Mouse (Mus musculus) forebrain, embryonic 11.5 days (tissue): ENCODE results near the gene Zfp169. TPM values are rescaled to one million over a fixed set of nuclear protein-coding genes. Genes with fewer than 3 reads are reported as not detected.

ENCODE experiments used
- ATAC-seq: fragments of 200-750 bp; cut with Nextera tagmentation; replicated peaks from 2 replicates; pipeline ENCODE4 v1.8.0; 2017; ENCODE audit warnings: moderate TSS enrichment; ENCODE audit not compliant: low FRiP score
- DNase-seq: peaks from one replicate; pipeline ENCODE4 v3.0.0-alpha.2; 2017; ENCODE audit warnings: low spot score
- H3K27ac ChIP-seq: fragments of 300-500 bp; sonication (generic); 2 replicates; pipeline ENCODE4 v1.5.1; 2014; ENCODE audit warnings: low read depth, low read length
- H3K27me3 ChIP-seq: fragments of 300-500 bp; sonication (generic); 2 replicates; pipeline ENCODE4 v1.6.1; 2014; ENCODE audit warnings: mild to moderate bottlenecking, low read length, mixed read lengths; ENCODE audit not compliant: control insufficient read depth, insufficient read depth
- H3K36me3 ChIP-seq: fragments of 300-500 bp; sonication (generic); 2 replicates; pipeline ENCODE4 v1.6.1; 2014; ENCODE audit warnings: mild to moderate bottlenecking, low read length, moderate library complexity, mixed read lengths; ENCODE audit not compliant: control insufficient read depth, insufficient read depth
- H3K4me1 ChIP-seq: fragments of 300-500 bp; sonication (generic); replicated peaks from 2 replicates; pipeline ENCODE4 v1.6.1; 2014; ENCODE audit warnings: low read length, mixed read lengths; ENCODE audit not compliant: control insufficient read depth, insufficient read depth
- H3K4me2 ChIP-seq: fragments of 300-500 bp; sonication (generic); 2 replicates; pipeline ENCODE4 v1.6.1; 2014; ENCODE audit warnings: low read depth, mild to moderate bottlenecking, low read length, moderate library complexity, mixed read lengths; ENCODE audit not compliant: severe bottlenecking
- H3K4me3 ChIP-seq: fragments of 300-500 bp; sonication (generic); 2 replicates; pipeline ENCODE4 v1.5.1; 2014; ENCODE audit warnings: low read depth, low read length
- H3K9ac ChIP-seq: fragments of 300-500 bp; sonication (generic); 2 replicates; pipeline ENCODE4 v1.6.1; 2014; ENCODE audit warnings: low read length
- H3K9me3 ChIP-seq: fragments of 300-500 bp; sonication (generic); 2 replicates; pipeline ENCODE4 v1.6.1; 2016; ENCODE audit warnings: low read length, mixed read lengths; ENCODE audit not compliant: control insufficient read depth
- WGBS: fragments of 180-500 bp; shearing (Covaris S2); extraction: QIAGEN DNeasy Blood & Tissue Kit; methylation state at CpG from one replicate; pipeline ENCODE4 v1.1.7; 2014; 5-methylcytosine and 5-hydroxymethylcytosine counted together
- polyA plus RNA-seq: library from polyadenylated mRNA; unstranded; fragments of >200 nt; fragmentation: Nextera tagmentation; extraction: Ambion mirVana; gene quantifications from 2 replicates; pipeline ENCODE4 v1.2.1, GENCODE M21; 2014

Zfp169 gene
- polyA plus RNA-seq: 8.0 and 8.9 TPM in 2 replicates

- ATAC-seq: peak; percentile 97
- Histone ChIP-seq H3K9ac (peak within 1 kb of the TSS; percentile 79), H3K27ac (no peak within 1 kb of the TSS), H3K36me3 (no peaks in the 10 kb centered on the region), H3K4me2 (peak within 1 kb of the TSS; percentile 62), H3K4me1 (no peaks in the 10 kb centered on the region; the same call in 1 of the 2 replicates), H3K27me3 (no peaks in the 10 kb centered on the region), H3K4me3 (peak within 1 kb of the TSS; percentile 72), H3K9me3 (no peaks in the 10 kb centered on the region)
- 2% methylated on average over 34 of the region's 34 CpGs for WGBS
- DNase-seq: peak; percentile 90
Observed at GRCm38 (mm10) chr13:48513003-48513929, at the start of gene Zfp169, which contains the start of gene A830005F24Rik. Gene Zfp169 (minus strand): TSS chr13:48513451. Gene A830005F24Rik (plus strand): TSS chr13:48513570.

- Histone ChIP-seq H3K9ac (no peak overlapping the region), H3K4me2 (no peak overlapping the region), H3K27me3 (no peaks in the 10 kb centered on the region), H3K4me3 (no peak overlapping the region), H3K9me3 (no peaks in the 10 kb centered on the region), H3K36me3 (no peaks in the 10 kb centered on the region), H3K27ac (no peak overlapping the region), H3K4me1 (peaks cover 2% of the 10 kb centered on the region; the same call in 1 of the 2 replicates)
- ATAC-seq (no peak), DNase-seq (no peak)
- 90% methylated on average over 5 of the region's 5 CpGs for WGBS
Observed at GRCm38 (mm10) chr13:48562336-48562735, 49.1 kb upstream of the Zfp169 start.

GRCm38 (mm10) chr13:48561481-48561880 is 48.2 kb upstream of the Zfp169 start:
- no peak overlapping the region for H3K9ac ChIP-seq
- ATAC-seq (no peak), DNase-seq (no peak)
- H3K9me3 ChIP-seq: no peaks in the 10 kb centered on the region
- no peak overlapping the region for H3K4me3 ChIP-seq
- H3K27ac ChIP-seq: no peak overlapping the region
- 95% methylated on average over 2 of the region's 2 CpGs for WGBS
- H3K36me3 ChIP-seq: no peaks in the 10 kb centered on the region
- no peaks in the 10 kb centered on the region for H3K27me3 ChIP-seq
- H3K4me2 ChIP-seq: no peak overlapping the region
- H3K4me1 ChIP-seq: peaks cover 2% of the 10 kb centered on the region; the same call in 1 of the 2 replicates

- no peak overlapping the region for H3K9ac ChIP-seq
- no peaks in the 10 kb centered on the region for H3K4me1 ChIP-seq
- no peak overlapping the region for H3K27ac ChIP-seq
- H3K36me3 ChIP-seq: no peaks in the 10 kb centered on the region
- H3K27me3 ChIP-seq: no peaks in the 10 kb centered on the region
- no peaks in the 10 kb centered on the region for H3K9me3 ChIP-seq
- no peak overlapping the region for H3K4me3 ChIP-seq
- DNase-seq (no peak), ATAC-seq (no peak)
- WGBS: 91% methylated on average over 1 of the region's 1 CpGs
- no peak overlapping the region for H3K4me2 ChIP-seq
Observed at GRCm38 (mm10) chr13:48555976-48556375, 42.7 kb upstream of the Zfp169 start.

- Histone ChIP-seq H3K4me3 (no peak overlapping the region), H3K27me3 (no peaks in the 10 kb centered on the region), H3K36me3 (no peaks in the 10 kb centered on the region), H3K27ac (no peak overlapping the region), H3K4me2 (no peak overlapping the region), H3K9ac (no peak overlapping the region), H3K9me3 (no peaks in the 10 kb centered on the region), H3K4me1 (no peaks in the 10 kb centered on the region)
- DNase-seq (no peak), ATAC-seq (no peak)
- WGBS: 90% methylated on average over 1 of the region's 1 CpGs
Observed at GRCm38 (mm10) chr13:48554552-48554951, 41.3 kb upstream of the Zfp169 start.

- ATAC-seq: no peak
- H3K27me3 ChIP-seq: no peaks in the 10 kb centered on the region
- H3K27ac ChIP-seq: no peak overlapping the region
- no peak overlapping the region for H3K9ac ChIP-seq
- DNase-seq: no peak
- H3K9me3 ChIP-seq: no peaks in the 10 kb centered on the region
- H3K4me1 ChIP-seq: no peaks in the 10 kb centered on the region
- no peaks in the 10 kb centered on the region for H3K36me3 ChIP-seq
- H3K4me3 ChIP-seq: no peak overlapping the region
- 67% methylated on average over 5 of the region's 5 CpGs for WGBS
- no peak overlapping the region for H3K4me2 ChIP-seq
Observed at GRCm38 (mm10) chr13:48553511-48553910, 40.3 kb upstream of the Zfp169 start.

- ATAC-seq: no peak
- no peak overlapping the region for H3K9ac ChIP-seq
- DNase-seq: no peak
Observed at GRCm38 (mm10) chr13:48552181-48553090, 39.2 kb upstream of the Zfp169 start.

GRCm38 (mm10) chr13:48548296-48548695 is 35.0 kb upstream of the Zfp169 start:
- no peak for ATAC-seq
- Histone ChIP-seq H3K9ac (no peak overlapping the region), H3K36me3 (no peaks in the 10 kb centered on the region), H3K9me3 (no peaks in the 10 kb centered on the region), H3K4me2 (no peak overlapping the region), H3K27me3 (no peaks in the 10 kb centered on the region), H3K4me3 (no peak overlapping the region), H3K4me1 (no peaks in the 10 kb centered on the region; the same call in 1 of the 2 replicates), H3K27ac (no peak overlapping the region)
- WGBS: 94% methylated on average over 5 of the region's 5 CpGs
- DNase-seq: no peak

More at GRCm38 (mm10) chr13:48552181-48553090, 39.2 kb upstream of the Zfp169 start:
- H3K4me1 ChIP-seq: no peaks in the 10 kb centered on the region
- H3K9me3 ChIP-seq: no peaks in the 10 kb centered on the region
- no peak overlapping the region for H3K4me2 ChIP-seq
- H3K4me3 ChIP-seq: no peak overlapping the region
- H3K36me3 ChIP-seq: no peaks in the 10 kb centered on the region
- WGBS: 82% methylated on average over 21 of the region's 21 CpGs
- H3K27me3 ChIP-seq: no peaks in the 10 kb centered on the region
- H3K27ac ChIP-seq: no peak overlapping the region
